Mouse (Mus musculus): ENCODE measurements around the gene Tmem230. TPM values are rescaled to one million over a fixed set of nuclear protein-coding genes. Genes with fewer than 3 reads are reported as not detected.
"Not testable (repeated sequence)": the region's sequence is repeated elsewhere in the genome, so short reads cannot be mapped to it uniquely, and the experiment has no call there.

Gene Tmem230
- polyA plus RNA-seq (2015; fragmentation: Nextera tagmentation; extraction: Ambion mirVana): 50.1 and 52.4 TPM in 2 replicates

DNA sequence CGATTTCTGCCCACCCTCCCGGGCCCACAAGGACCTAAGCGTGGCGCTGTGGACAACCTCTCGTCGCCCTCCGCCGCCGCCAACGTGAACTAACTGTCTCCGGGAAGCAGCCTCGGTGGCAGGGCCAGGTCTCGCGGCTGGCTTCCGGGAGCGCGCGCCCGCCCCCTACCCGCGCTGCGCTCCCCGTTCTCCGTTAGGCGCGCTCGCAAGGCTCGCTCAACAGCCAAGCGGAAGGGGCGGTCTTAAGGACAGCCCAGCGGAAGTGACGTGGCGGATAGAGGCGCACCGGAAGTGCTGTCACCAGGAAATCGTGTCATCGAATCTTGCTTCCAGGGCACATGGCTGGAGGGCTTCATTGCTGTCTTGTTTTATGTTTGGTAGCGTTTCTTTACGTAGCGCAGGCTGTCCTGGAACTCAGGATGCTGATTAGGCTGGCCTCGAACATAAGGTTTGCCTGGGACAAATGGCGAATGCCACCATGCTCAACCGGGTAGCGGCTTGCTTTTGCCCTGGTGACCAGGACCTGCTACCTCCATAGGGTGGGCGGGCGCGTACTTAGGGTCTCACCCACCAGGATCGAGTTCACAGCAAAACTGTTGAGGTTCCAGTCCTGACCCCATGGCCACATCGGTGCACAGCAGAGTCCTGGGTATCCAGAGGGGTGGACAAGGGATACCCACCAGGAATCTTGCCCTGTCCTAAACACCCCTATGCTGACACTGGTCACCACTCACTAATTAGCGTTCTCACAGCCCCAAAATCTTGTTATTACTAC is at the start of gene Tmem230:
Tmem230 (minus strand) TSS at position 269 of the 775 bp plus-strand sequence.
- H3K27me3 ChIP-seq: no peaks in the 10 kb centered on the region
- peaks cover 35% of the 10 kb centered on the region for H3K36me3 ChIP-seq

DNA sequence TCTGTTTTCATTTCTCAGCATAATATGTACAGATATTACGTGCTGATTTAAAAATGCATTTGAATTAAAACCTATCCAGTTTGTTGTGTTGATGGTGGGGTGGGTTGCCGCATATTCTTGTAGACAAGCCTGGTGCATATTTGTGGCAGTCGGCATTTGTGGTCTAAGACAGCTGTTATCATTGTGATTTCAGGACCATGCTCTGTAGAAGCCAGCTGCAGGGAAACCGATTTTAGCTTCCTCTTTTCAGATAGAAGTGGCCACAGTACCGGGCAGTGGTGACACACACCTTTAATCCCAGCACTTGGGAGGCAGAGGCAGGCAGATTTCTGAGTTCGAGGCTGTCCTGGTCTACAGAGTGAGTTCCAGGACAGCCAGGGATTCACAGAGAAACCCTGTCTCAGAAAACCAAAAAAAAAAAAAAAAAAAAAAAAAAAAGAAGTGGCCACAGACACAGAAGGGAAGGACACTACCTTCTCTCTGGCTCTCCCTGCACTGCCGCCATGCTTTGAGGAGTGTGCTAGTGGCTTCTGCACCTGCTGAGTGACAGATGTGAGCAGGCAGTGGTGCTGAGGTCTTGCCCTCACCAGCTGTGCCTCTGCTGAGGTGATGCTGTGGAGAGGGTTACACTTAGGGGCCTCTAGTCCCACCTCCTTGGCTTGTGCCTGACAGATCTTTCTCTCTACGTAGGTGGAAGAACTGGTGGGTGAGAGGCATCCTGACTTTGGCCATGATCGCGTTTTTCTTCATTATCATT is 46.3 kb upstream of the Tmem230 start:
- Histone ChIP-seq H3K4me2 (no peak overlapping the region), H3K9ac (no peak overlapping the region), H3K9me3 (no peaks in the 10 kb centered on the region), H3K4me1 (peaks cover 11% of the 10 kb centered on the region; the same call in 1 of the 2 replicates), H3K4me3 (no peak overlapping the region), H3K36me3 (peaks cover 51% of the 10 kb centered on the region), H3K27ac (no peak overlapping the region), H3K27me3 (no peaks in the 10 kb centered on the region)
- no peak for ATAC-seq (ENCODE audit: insufficient number of reproducible peaks, low FRiP score, low TSS enrichment, low read depth)
- WGBS: 95% methylated on average over 10 of the region's 10 CpGs

More for the DNA sequence above, at the start of gene Tmem230:
- ATAC-seq (ENCODE audit: insufficient number of reproducible peaks, low FRiP score, low TSS enrichment, low read depth): peak; percentile 92
- Histone ChIP-seq H3K4me2 (peak within 1 kb of the TSS; percentile 84), H3K4me3 (peak within 1 kb of the TSS; percentile 63), H3K9me3 (no peaks in the 10 kb centered on the region), H3K4me1 (peaks cover 30% of the 10 kb centered on the region), H3K9ac (peak within 1 kb of the TSS; percentile 74), H3K27ac (peak within 1 kb of the TSS; percentile 91)
- WGBS: 4% methylated on average over 50 of the region's 50 CpGs

DNA sequence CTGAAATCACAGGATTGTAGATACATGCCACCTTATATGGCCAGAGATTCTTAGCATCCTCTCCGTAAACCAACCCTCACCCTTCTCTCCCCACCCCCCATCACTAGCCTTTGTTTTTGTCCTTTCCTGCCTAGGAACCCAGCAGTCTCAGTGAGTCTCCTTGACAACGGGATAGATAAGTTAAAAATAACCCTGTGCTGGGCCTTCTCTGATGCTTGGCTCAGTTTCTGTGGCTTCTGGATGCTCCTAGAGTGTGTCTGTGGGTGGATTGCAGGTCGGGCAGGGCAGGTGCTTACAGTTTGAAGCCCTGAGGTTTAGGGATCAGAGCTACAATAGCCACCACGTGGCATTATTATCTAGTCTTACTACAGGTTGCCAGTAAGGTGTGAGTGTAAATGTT is 44.5 kb upstream of the Tmem230 start:
- no peaks in the 10 kb centered on the region for H3K27me3 ChIP-seq
- ATAC-seq (ENCODE audit: insufficient number of reproducible peaks, low FRiP score, low TSS enrichment, low read depth): no peak
- peaks cover 35% of the 10 kb centered on the region for H3K36me3 ChIP-seq
- H3K9ac ChIP-seq: no peak overlapping the region
- peaks cover 11% of the 10 kb centered on the region; the same call in 1 of the 2 replicates for H3K4me1 ChIP-seq
- H3K4me3 ChIP-seq: no peak overlapping the region
- WGBS: 55% methylated on average over 4 of the region's 4 CpGs
- H3K27ac ChIP-seq: no peak overlapping the region
- H3K4me2 ChIP-seq: no peak overlapping the region
- no peaks in the 10 kb centered on the region; the same call in 1 of the 2 replicates for H3K9me3 ChIP-seq

DNA sequence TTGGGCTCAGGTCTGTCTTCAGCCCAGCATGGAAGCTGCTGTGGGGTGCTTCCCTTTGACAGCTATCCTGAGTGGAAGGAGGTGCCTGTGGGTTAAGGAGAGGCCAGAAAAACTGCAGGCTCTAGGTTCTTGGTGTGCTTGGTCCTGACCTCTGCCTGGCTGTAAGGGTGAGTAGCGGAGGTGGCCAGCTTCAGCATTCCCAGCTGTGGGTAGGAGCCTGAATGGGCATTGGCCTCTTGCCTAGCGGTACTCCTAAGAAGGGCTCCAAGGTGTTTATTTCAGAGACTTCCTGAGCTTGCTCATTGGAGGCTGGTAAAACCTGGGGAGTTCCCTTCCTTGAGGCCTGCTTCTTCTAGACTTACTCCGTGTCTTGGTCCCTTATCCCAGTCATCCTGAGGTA is 43.7 kb upstream of the Tmem230 start:
- H3K27me3 ChIP-seq: no peaks in the 10 kb centered on the region
- H3K9me3 ChIP-seq: no peaks in the 10 kb centered on the region; the same call in 1 of the 2 replicates
- 55% methylated on average over 3 of the region's 3 CpGs for WGBS
- no peak overlapping the region for H3K27ac ChIP-seq
- H3K4me2 ChIP-seq: no peak overlapping the region
- peaks cover 11% of the 10 kb centered on the region; the same call in 1 of the 2 replicates for H3K4me1 ChIP-seq
- peaks cover 26% of the 10 kb centered on the region for H3K36me3 ChIP-seq
- H3K9ac ChIP-seq: no peak overlapping the region
- ATAC-seq (ENCODE audit: insufficient number of reproducible peaks, low FRiP score, low TSS enrichment, low read depth): no peak
- no peak overlapping the region for H3K4me3 ChIP-seq

DNA sequence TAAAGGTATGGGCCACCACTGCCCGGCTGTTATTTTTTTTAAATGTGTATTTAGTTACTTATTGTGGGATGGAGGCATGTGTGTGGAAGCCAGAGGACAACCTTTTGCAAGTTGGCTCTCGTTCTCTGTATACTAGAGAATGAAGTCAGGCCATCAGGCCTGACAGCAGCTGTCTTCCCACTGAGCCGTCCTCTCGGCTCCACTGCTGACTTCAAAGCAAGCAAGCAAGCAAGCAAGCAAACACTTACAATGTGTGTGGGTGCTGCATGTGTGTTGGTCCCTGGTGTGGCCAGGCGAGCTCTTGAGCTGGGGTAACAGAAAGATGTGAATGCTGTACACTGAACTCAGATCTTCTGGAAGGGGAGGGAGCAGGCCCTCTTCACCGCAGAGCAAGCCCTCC is 43.2 kb upstream of the Tmem230 start:
- Histone ChIP-seq H3K4me3 (no peak overlapping the region), H3K9ac (no peak overlapping the region), H3K27me3 (no peaks in the 10 kb centered on the region), H3K27ac (no peak overlapping the region), H3K4me2 (no peak overlapping the region), H3K4me1 (peaks cover 11% of the 10 kb centered on the region; the same call in 1 of the 2 replicates), H3K9me3 (no peaks in the 10 kb centered on the region; the same call in 1 of the 2 replicates), H3K36me3 (peaks cover 22% of the 10 kb centered on the region)
- WGBS: 71% methylated on average over 6 of the region's 6 CpGs
- no peak for ATAC-seq (ENCODE audit: insufficient number of reproducible peaks, low FRiP score, low TSS enrichment, low read depth)

DNA sequence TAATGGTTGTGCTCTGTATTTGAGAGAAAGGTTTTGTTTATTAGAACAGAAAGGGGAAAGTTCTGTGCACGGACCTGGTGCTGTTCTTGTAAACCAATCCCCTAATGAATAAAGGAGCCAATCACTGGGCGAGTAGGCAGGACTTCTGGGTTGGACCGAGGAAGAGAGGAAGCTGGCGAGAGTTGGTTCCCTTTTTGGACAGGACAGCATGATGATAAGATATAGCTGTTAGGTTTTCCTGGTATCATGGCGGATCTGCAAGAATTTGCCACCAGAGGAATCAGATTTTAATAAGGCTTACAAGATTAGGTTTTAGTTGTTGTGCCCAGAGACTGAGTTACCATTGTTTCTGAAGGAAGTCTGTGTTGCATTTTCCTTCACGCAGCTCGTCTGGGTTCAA is 41.6 kb upstream of the Tmem230 start:
- not testable (repeated sequence) for H3K36me3 ChIP-seq; H3K27me3 ChIP-seq; H3K9me3 ChIP-seq; H3K4me2 ChIP-seq; H3K27ac ChIP-seq; ATAC-seq (ENCODE audit: insufficient number of reproducible peaks, low FRiP score, low TSS enrichment, low read depth); H3K9ac ChIP-seq; H3K4me3 ChIP-seq
- H3K4me1 ChIP-seq: peaks cover 14% of the 10 kb centered on the region; the same call in 1 of the 2 replicates
- 74% methylated on average over 5 of the region's 7 CpGs for WGBS

DNA sequence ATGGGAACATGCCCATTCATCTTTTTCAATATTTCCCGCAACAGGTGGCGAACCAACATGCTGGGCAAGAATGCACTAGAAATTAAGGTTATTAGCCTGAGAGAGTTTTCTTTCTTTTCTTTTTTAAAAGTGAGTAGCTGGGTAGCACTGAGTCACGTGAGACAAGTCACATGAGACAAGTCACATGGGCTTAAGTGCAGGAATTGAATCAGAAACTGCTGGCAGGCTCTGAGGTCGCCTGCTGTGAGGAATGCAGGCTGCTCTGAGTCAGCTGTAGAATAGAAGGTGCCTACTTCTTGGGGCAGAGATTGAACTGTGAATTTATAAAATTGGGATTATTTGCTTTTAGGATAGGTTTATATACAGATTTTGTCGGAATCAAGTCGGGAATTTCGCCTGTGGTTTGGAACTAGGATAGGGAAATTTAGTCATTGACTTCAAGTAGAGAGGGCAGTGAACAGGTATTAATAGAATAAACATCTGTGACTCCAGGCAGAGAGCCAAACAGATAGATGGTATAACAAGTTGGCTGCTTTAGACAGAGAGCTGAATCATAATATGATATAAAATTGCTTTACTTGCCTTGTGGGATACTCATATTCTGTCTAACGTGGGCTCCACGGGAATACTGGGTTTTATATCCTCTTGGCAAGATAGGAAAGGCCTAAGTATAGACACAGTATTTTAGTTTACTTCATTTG is 38.9 kb upstream of the Tmem230 start:
- H3K4me2 ChIP-seq: no peak overlapping the region
- no peaks in the 10 kb centered on the region for H3K36me3 ChIP-seq
- H3K9ac ChIP-seq: no peak overlapping the region
- no peak overlapping the region for H3K4me3 ChIP-seq
- no peak for ATAC-seq (ENCODE audit: insufficient number of reproducible peaks, low FRiP score, low TSS enrichment, low read depth)
- peaks cover 32% of the 10 kb centered on the region for H3K4me1 ChIP-seq
- no peaks in the 10 kb centered on the region; the same call in 1 of the 2 replicates for H3K9me3 ChIP-seq
- H3K27me3 ChIP-seq: no peaks in the 10 kb centered on the region
- 73% methylated on average over 9 of the region's 9 CpGs for WGBS
- peak overlapping the region; percentile 9; the same call in 1 of the 2 replicates for H3K27ac ChIP-seq

DNA sequence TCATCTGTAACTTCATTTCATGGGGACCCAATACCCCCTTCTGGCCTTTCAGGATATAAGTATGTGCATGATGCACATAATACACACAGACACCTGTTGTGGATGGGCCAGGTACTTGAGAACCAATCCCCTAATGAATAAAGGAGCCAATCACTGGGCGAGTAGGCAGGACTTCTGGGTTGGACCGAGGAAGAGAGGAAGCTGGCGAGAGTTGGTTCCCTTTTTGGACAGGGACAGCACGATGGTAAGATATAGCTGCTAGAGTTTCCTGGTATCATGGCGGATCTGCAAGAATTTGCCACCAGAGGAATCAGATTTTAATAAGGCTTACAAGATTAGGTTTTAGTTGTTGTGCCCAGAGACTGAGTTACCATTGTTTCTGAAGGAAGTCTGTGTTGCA is 38.1 kb upstream of the Tmem230 start:
- 94% methylated on average over 5 of the region's 5 CpGs for WGBS
- not testable (repeated sequence) for ATAC-seq (ENCODE audit: insufficient number of reproducible peaks, low FRiP score, low TSS enrichment, low read depth); H3K27ac ChIP-seq; H3K9me3 ChIP-seq; H3K36me3 ChIP-seq; H3K4me3 ChIP-seq; H3K4me2 ChIP-seq; H3K27me3 ChIP-seq; H3K9ac ChIP-seq
- H3K4me1 ChIP-seq: peaks cover 25% of the 10 kb centered on the region

DNA sequence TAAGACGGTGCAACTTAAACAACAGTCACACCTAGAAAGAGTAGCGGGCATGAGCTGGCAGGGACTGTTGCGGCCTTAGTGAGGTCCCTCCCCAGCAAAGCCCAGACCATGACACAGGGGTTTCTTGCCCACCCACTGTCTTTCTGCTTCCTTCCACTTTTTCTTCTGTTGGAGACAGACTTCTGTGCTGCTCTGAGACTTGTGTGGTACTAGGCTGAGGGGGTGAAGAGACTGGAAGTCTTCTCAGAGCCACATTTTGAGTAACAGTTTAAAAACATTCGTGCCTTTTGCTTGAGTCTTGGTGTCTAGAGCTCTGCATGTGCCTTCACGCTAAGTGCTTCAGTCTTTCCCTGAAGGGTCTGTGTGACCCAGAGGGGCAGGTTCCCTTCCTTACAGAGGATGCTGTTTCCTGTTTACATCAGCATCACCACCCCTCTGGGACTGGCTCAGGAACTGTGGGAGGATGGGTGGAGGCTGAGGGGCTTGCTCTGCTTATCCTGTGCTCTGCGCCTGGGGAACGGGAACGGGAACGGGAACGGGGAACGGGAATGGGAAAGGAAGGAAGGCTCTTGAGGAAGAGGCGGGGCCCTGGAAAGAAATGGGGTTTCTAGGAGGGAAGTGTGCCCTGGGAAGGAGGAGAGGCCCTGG is 37.0 kb upstream of the Tmem230 start:
- H3K27me3 ChIP-seq: no peaks in the 10 kb centered on the region
- H3K9ac ChIP-seq: no peak overlapping the region
- no peaks in the 10 kb centered on the region; the same call in 1 of the 2 replicates for H3K9me3 ChIP-seq
- H3K36me3 ChIP-seq: 0 out of 2 replicates have a peak, but pooled peaks cover under 1% of the 10 kb centered on the region
- ATAC-seq (ENCODE audit: insufficient number of reproducible peaks, low FRiP score, low TSS enrichment, low read depth): peak; percentile 36; the same call in 1 of the 2 replicates
- peak overlapping the region; percentile 67 for H3K27ac ChIP-seq
- no peak overlapping the region for H3K4me3 ChIP-seq
- 75% methylated on average over 12 of the region's 12 CpGs for WGBS
- no peak overlapping the region for H3K4me2 ChIP-seq
- peaks cover 25% of the 10 kb centered on the region for H3K4me1 ChIP-seq

DNA sequence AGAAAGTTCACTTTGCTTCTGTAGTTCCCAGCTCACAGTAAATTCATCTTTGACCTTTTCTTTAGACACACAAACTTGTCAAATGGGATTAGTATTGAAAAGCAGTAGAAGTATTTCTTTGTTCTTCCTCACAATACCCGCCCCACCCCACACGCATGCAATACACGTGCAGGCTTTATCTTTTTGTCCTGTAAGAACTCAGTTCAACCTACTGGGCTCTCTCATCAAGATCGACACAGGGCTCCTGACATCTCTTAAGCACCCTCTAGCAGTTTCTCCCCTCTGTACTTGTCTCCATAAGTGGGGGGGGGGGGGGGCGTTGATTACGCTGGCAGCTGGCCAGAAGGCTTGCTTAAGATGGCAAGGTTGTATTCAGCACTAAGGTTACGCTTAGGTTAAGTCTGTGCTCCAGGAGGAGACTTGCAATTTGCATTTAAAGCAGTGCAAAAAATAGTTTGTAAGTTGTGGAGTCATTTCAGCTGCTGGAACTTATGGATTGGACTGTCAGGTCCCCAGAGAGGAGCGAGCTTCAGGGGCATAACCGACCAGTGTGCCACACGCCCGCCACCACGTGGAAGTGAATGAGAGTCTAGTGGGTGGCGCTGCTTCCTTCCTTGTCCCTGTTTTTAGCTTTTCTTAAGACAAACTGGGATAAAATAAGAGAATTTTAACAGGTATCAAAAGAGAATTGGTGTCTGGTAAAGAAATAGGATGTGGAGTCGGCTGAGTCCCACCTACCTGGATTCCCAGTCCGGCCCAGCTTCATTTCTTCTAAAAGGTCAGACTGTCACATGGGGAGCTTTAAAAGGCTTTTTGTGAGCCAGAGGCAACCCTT is 35.8 kb upstream of the Tmem230 start:
- Histone ChIP-seq H3K4me2 (no peak overlapping the region), H3K4me1 (peaks cover 25% of the 10 kb centered on the region), H3K9me3 (no peaks in the 10 kb centered on the region; the same call in 1 of the 2 replicates), H3K27ac (peak overlapping the region; percentile 67; the same call in 1 of the 2 replicates), H3K4me3 (no peak overlapping the region), H3K27me3 (no peaks in the 10 kb centered on the region), H3K36me3 (0 out of 2 replicates have a peak, but pooled peaks cover 4% of the 10 kb centered on the region), H3K9ac (no peak overlapping the region)
- WGBS: 57% methylated on average over 15 of the region's 15 CpGs
- no peak for ATAC-seq (ENCODE audit: insufficient number of reproducible peaks, low FRiP score, low TSS enrichment, low read depth)
